Mouse (Mus musculus) E14TG2a.4 (cell line): ENCODE data around the gene Ttc41.

Source experiments
- H3K27me3 ChIP-seq: 2 replicates; pipeline ENCODE4 v1.6.1; 2014; ENCODE audit warnings: low read length, control low read depth; ENCODE audit not compliant: insufficient read depth
- H3K36me3 ChIP-seq: 2 replicates; pipeline ENCODE4 v1.6.1; 2014; ENCODE audit warnings: low read length, control low read depth; ENCODE audit not compliant: insufficient read depth
- H3K4me1 ChIP-seq: replicated peaks from 2 replicates; pipeline ENCODE4 v1.6.1; 2014; ENCODE audit warnings: low read depth, low read length, control low read depth
- H3K4me3 ChIP-seq: replicated peaks from 2 replicates; pipeline ENCODE4 v1.5.1; 2014; ENCODE audit warnings: mild to moderate bottlenecking, low read length
- H3K9me3 ChIP-seq: 2 replicates; pipeline ENCODE4 v1.6.1; 2014; ENCODE audit warnings: low read length, control low read depth
- CTCF ChIP-seq: conservative IDR thresholded peaks from 2 replicates; pipeline ENCODE4 v1.5.1; 2014; ENCODE audit warnings: low read length
- NANOG ChIP-seq: IDR thresholded peaks from 2 replicates; pipeline ENCODE4 v1.6.1; 2014; ENCODE audit warnings: borderline replicate concordance, low read length, mixed read lengths
- POU5F1 ChIP-seq: IDR thresholded peaks from 2 replicates; pipeline ENCODE4 v1.6.1; 2014; ENCODE audit warnings: low read length, borderline replicate concordance

Ttc41 gene

GRCm38 (mm10) chr10:86794196-86794595 lies 88.6 kb downstream of the Ttc41 start:
- no peak for TF ChIP-seq CTCF
- no peak for TF ChIP-seq NANOG
- no peak for TF ChIP-seq POU5F1

GRCm38 (mm10) chr10:86794794-86795535 lies 89.4 kb downstream of the Ttc41 start:
- Histone ChIP-seq H3K4me3 (no peak overlapping the region), H3K9me3 (peaks cover 8% of the 10 kb centered on the region; the same call in 1 of the 2 replicates), H3K36me3 (no peaks in the 10 kb centered on the region), H3K27me3 (no peaks in the 10 kb centered on the region), H3K4me1 (peaks cover 45% of the 10 kb centered on the region)
- TF ChIP-seq POU5F1 (no peak), NANOG (no peak), CTCF (no peak)

More at GRCm38 (mm10) chr10:86794196-86794595, 88.6 kb downstream of the Ttc41 start:
- Histone ChIP-seq H3K27me3 (no peaks in the 10 kb centered on the region), H3K9me3 (peaks cover 8% of the 10 kb centered on the region; the same call in 1 of the 2 replicates), H3K4me3 (no peak overlapping the region), H3K36me3 (no peaks in the 10 kb centered on the region), H3K4me1 (peaks cover 52% of the 10 kb centered on the region)

GRCm38 (mm10) chr10:86796073-86796741 lies 90.6 kb downstream of the Ttc41 start:
- TF ChIP-seq CTCF: no peak

GRCm38 (mm10) chr10:86807362-86807761 lies 101.8 kb downstream of the Ttc41 start:
- no peak overlapping the region for H3K4me3 ChIP-seq
- peaks cover 55% of the 10 kb centered on the region for H3K36me3 ChIP-seq
- H3K27me3 ChIP-seq: no peaks in the 10 kb centered on the region
- 0 out of 2 replicates have a peak, but pooled peaks cover 2% of the 10 kb centered on the region for H3K4me1 ChIP-seq
- no peak for TF ChIP-seq NANOG
- no peak for TF ChIP-seq POU5F1
- no peak for TF ChIP-seq CTCF
- H3K9me3 ChIP-seq: no peaks in the 10 kb centered on the region

More at GRCm38 (mm10) chr10:86796073-86796741, 90.6 kb downstream of the Ttc41 start:
- H3K27me3 ChIP-seq: no peaks in the 10 kb centered on the region
- peaks cover 8% of the 10 kb centered on the region; the same call in 1 of the 2 replicates for H3K9me3 ChIP-seq
- peak overlapping the region; percentile 41; the same call in 1 of the 2 replicates for H3K4me3 ChIP-seq
- peaks cover 33% of the 10 kb centered on the region for H3K4me1 ChIP-seq
- no peaks in the 10 kb centered on the region for H3K36me3 ChIP-seq

- Histone ChIP-seq H3K9me3 (no peaks in the 10 kb centered on the region), H3K36me3 (peaks cover 61% of the 10 kb centered on the region)
Observed at GRCm38 (mm10) chr10:86808013-86808758, 102.6 kb downstream of the Ttc41 start.

GRCm38 (mm10) chr10:86810000-86810399 lies 104.4 kb downstream of the Ttc41 start:
- peaks cover 21% of the 10 kb centered on the region for H3K4me1 ChIP-seq
- no peaks in the 10 kb centered on the region for H3K9me3 ChIP-seq
- H3K4me3 ChIP-seq: no peak overlapping the region
- no peaks in the 10 kb centered on the region for H3K27me3 ChIP-seq
- peaks cover 57% of the 10 kb centered on the region for H3K36me3 ChIP-seq
- TF ChIP-seq POU5F1 (no peak), CTCF (no peak), NANOG (no peak)

More at GRCm38 (mm10) chr10:86808013-86808758, 102.6 kb downstream of the Ttc41 start:
- Histone ChIP-seq H3K4me1 (peaks cover 3% of the 10 kb centered on the region), H3K27me3 (no peaks in the 10 kb centered on the region), H3K4me3 (no peak overlapping the region)
- TF ChIP-seq CTCF: no peak
- TF ChIP-seq NANOG: no peak
- no peak for TF ChIP-seq POU5F1

GRCm38 (mm10) chr10:86810612-86811011 lies 105.0 kb downstream of the Ttc41 start:
- H3K9me3 ChIP-seq: no peaks in the 10 kb centered on the region
- no peak for TF ChIP-seq POU5F1
- no peak for TF ChIP-seq CTCF
- no peak for TF ChIP-seq NANOG
- peaks cover 27% of the 10 kb centered on the region for H3K4me1 ChIP-seq
- peaks cover 60% of the 10 kb centered on the region for H3K36me3 ChIP-seq
- H3K27me3 ChIP-seq: no peaks in the 10 kb centered on the region
- no peak overlapping the region for H3K4me3 ChIP-seq
